Mouse (Mus musculus) heart, adult 9 months (tissue): ENCODE data around the gene Rbbp4.

Source experiments
- DNase-seq, 2 experiments: peaks; one replicate each; pipeline ENCODE4 v3.0.0; 2022; ENCODE audit warnings: low spot score in 2 of 2

Rbbp4 gene

DNA sequence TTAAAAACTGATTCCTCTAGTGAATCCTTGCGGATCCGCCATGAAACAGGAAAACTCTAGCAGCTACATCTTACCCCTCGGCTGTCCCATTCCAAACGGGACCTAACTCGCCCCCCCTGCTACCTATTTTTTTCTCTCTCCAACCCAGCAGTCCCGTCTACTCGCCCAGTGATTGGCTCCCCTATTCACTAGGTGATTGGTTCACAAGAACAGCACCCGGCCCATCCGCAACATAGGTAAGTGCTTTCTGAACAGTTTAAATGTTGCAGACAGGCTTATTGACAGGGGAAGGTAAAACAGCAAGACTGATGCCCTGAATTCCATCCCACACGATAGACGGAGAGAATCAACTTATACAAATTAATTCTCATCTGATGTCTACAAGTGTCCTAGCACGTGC, 18.0 kb upstream of the Rbbp4 start:
- DNase-seq, result no peak

DNA sequence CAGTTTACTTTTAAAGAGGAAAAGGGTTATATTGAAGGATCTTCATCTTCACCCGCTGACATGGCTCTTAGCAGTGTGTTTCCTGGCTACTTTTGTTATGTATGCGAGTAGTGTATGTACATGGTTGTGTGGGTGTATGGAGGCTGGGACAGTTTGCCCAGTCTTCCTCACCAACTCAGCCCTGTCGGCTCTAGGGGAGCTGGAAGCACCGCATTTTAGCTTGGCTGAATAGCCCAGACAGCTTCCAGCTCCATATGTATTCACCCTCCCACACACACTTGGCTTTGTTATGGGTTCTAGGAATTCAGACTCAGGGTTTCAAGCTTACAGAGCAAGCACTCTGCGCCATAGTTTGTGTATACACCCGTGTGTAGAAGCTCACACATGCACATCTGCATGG, 15.9 kb upstream of the Rbbp4 start:
- no peak for DNase-seq

DNA sequence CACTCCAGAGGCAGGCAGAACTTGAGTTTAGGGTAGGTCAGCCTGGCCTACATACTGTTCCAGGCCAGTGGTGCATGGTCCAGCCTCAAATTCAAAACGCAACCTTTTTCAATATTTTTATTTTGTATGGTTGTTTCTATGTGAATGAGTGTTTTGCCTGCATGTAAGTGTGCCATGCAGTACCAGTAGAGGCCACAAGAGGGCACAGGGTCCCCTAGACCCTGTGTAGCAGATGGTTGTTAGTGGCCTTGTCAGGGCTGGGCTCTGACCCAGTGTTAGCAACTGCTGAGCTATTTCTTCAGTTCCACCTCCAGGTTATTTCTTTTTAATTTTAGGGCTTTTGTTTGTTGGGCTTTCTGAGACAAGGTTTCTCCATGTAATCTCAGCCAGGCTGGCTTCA, 15.5 kb upstream of the Rbbp4 start:
- DNase-seq, result peak; percentile 28 to 72

DNA sequence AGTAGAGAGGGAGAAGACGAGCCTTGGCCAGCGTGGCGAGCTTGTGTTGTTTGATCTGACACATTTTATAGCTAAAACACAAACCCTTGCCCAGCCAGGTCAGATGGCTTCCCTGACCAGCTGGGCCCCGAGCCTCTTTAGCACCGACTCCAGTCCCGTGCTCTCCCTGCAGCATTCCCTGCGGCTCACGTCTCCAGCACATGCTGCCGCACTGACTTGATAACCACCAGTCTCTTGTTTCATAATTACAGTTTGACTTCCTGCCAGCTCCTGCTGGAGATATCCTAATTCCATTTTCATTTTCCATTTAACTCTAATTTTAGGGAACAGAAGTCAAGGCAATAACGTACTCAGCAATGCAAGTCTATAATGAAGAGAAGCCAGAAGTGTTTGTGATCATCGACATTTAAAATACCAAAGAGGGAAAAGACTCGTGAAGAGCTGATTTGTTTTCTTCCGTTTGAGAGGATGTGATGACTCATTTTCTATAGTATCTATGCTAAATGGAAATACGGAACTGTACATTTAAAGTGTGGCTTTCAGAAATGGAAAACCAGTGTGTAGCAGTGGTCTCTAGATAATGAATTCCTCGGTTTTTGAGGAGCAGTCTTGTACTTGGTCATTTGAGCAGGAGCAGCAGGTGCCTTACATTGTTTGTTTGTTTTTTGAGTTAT, 11.4 kb upstream of the Rbbp4 start:
- peak; percentile 34 to 50 for DNase-seq

DNA sequence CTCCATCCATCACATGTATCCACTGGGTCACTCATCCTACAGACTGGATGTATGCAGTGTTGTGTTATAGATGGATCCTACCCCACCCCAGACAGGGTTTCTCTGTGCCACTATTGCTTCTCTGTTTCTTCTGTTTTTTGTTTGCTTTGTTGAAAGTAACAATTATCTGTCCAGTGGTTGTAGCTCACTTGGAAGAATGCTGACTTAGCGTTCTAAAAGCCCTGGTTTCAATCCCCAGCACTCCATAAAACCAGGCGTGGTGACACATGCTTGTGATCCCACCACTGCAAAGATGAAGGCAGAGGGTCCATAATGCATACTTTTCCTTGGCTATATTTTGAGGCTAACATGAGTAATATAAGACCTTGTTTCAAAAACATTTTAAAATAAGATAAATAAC, 7.5 kb upstream of the Rbbp4 start:
- no peak for DNase-seq

DNA sequence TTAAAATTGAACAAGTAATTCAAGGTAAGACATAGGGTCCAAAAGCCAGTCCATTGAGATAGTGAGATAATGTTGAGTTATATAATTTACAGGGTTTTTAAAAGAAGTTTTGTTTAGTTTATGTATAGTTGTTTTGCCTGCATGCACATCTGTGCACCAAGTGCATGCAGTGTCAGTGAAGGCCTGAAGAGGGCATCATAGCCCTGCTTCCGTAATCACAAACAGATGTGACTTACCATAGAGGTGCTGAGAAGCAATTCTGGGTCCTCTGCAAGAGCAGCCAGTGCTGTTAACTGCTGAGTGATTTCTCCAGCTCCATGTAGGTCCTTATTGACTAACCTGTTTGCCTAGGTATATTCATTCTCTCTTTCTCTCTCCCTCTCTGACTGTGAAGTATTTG, 6.7 kb upstream of the Rbbp4 start:
- no peak for DNase-seq

DNA sequence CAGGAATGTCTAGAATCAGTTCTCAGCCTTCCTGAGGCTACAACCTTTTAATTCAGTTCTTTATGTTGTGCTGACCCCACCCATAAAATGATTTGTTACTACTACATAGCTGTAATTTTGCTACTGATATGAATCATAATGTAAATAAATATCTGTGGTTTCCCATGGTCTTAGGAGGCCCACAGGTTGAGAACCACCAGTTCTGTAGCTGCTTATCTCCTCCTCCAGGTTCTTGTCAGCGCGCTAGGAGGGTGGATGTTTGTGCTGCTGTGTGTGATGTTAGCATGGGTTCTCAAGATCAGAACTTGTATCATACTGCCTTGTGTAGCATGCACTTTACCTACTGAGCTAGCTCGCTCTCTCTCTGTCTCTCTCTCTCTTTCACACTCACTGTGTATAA, 4.6 kb upstream of the Rbbp4 start:
- no peak for DNase-seq

DNA sequence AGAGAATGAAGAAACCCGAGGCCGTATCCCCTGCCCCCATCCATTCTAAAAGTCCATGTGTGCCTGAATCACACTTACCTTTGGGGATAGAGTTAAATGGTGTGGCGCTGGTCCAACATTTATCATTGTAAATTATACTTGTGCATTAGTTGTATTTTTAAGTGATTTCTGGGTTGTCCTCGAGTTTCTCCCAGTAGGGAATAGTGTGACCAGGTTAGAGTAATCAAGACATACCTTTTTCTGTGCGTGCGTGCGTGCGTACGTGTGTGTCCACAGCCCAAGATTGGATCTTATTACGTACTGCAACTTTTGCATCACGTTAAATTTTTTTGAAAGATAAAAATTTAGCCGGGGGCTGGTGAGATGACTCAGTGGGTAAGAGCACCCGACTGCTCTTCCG, 1.1 kb upstream of the Rbbp4 start:
- DNase-seq, result no peak

DNA sequence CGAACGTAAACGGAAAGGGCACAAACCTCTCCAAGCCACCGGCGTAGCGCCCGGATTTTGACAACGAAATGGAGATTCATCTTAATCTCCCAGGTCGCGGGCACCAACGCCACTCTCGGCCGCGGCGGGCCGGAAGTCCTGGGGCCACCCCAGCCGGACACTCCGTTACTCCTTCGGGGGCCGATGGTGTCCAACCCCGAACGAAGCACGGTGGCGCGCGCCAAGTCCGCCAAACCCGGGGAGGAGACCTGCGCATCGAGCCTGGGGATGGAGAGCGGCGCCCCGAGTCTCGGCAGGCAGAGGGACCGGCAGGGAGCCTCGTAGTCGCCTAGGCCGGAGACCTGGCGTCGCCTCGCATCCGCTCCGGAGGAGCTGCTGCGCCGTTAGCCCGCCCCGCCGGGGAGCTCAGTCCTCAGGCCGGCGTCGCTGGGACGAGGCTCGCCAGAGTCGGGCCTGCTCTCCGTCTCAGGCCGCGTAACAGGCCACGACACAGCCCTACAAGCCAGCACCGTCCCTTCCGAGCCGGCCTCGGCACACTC, 424 bp downstream of the Rbbp4 start:
- no peak for DNase-seq

DNA sequence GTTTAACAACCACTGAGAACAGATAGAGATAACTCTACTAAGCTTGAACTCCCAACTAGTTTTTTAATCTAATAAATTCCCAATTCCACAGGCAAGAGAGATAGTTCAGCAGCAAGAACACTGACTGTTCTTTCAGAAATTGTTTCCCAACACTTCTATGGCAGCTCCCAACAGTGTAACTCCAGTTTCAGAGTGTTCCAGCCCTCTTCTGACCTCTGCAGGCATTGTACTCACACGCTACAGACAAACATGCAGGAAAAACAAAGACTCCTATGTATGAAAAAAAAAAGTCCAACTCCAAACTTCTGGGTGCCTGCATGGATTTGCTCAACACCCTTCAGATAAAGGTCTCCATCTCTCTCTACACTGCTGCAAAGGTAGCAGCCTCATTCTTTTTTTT, 2.3 kb downstream of the Rbbp4 start:
- DNase-seq, result no peak

DNA sequence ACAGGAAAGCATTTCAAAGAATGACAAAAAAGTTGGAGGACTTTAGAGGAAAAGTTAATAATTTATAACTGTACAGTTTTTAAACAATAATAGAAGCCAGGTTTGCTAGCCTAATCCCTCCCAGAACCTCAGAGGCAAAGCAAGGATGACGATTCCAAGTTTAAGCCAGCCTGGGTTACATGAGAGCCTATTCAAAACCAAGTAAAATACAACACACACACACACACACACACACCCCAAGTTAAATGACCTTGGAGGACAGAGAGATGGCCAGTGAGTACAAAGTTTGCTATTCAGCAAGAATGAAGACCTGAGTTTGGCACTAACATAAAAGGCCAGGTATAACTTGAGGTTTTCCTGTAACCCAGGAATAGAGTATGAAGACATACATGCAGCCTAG, 9.0 kb downstream of the Rbbp4 start:
- DNase-seq, result no peak

DNA sequence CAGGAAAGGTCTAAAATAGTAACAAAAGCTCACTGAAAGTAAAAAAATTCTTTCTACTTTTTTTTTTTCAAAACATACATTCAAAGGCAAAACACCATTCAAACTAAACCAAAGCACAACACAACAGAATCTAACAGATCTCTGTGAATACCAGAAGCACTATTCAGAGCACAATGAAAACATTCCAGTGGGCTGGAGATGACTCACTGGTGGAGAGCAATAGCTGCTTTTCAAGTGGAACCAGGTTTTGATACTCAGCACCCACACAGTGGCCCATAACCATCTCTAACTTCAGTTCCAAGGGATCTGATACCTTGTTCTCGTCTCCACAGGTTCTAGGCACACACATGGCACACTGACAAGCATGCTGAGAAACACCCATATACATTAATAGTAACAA, 10.4 kb downstream of the Rbbp4 start:
- no peak for DNase-seq

DNA sequence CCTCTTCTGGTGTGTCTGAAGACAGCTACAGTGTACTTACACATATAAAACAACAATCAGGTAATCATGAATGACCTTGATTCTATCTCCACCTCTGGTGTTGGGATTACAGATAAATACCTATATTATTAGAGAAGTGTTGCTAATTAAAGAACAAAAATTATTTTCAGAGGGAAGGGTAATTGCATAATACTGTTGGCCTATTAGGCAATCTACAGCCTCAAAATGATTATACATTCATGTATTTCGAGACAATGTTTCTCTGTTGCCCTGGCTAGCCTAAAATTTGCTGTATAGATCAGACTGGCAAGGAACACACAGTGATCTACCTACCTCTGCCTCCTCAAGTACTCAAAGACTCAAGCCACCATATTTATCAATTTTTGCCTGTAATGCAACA, 11.7 kb downstream of the Rbbp4 start:
- no peak for DNase-seq

DNA sequence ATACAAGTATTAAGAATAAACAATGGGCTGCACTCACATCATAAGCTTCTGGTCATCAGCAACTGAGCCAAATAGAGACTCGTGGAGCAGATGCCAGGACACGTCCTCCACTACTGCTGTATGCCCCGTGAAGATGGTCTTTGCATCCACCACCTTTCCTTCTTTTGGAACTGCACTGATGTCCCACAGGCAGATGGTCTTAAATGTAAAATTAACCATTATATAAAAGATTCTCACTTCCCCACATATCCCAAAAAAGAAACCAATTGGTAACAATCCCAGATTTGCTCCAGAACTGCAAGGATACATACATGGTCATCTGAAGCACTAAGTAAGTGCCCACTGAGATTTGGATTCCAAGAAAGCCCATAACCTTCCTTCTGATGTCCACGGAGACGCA, 13.1 kb downstream of the Rbbp4 start:
- DNase-seq, result no peak

DNA sequence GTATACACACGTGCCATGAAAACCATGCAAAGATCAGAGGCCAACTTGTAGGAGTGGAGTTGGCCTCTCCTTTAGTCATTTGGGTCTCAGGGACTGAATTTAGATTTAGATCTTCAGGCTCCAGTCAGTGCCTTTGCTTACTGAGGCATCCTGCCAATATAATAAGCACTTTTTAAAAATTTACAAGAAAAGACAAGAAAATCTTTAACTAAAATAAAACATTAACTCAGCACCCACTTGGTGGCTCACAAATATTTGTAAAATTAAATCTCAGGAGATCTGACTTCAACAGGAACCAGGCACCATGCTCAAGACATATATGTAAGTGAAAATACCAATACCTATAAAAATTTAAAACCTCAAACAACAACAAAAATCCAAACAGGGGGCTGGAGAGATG, 14.3 kb downstream of the Rbbp4 start:
- DNase-seq, result no peak

DNA sequence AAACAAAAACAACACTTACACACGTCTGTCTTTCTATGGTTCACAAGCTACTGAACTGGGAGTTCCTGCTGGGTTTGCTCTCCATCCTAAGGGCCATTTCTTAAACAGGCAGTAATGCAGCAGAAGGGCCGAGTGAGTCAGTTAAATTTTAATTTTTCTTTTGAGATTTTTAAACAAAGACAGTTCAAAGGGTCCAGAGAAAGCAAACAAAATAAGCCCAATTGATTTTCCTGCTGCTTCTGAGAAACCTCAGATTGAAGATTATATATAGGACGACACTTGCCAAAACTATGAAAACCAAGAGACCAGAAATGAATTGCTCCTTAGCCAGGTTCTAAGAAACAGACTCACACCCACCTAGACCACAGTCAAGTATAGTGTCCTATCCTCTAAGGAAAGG, 21.3 kb downstream of the Rbbp4 start:
- DNase-seq, result no peak

DNA sequence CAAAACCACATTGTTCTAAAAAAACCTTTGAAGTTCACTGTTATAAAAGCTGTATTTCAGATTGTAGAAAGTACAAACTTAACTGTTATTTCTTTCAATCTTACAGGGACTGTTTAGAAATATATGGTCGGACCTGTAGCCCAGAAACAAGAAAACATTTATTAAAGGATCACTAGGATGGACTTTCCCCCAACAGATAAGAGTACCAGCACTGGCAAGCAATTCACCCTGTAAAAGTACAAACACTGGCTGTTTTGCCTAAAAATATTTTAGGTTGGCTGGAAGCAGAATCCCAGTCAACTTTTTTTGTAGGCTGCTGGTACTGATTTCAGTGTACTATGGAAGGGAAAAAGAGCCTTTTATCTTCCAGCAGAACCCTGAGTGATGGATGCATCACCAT, 27.2 kb downstream of the Rbbp4 start:
- DNase-seq, result no peak

DNA sequence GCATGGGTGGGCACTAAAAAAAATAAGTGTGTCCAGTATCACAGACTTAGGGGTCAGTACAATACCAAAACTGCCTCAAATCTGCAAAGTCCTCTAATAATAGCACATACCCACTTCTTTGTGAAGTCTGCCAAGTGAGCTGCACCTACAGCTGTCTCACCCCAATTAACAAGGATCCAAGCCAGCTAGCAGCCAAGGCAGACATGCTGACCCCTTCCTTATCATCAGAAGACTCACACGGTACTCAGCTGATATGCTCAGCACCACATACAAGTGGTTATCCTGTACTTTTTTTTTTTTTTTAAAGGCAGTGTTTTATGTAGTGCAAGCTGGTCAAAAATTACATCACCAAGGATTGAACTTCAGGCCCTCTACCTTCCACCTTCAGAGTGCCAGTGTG, 30.9 kb downstream of the Rbbp4 start:
- no peak for DNase-seq

DNA sequence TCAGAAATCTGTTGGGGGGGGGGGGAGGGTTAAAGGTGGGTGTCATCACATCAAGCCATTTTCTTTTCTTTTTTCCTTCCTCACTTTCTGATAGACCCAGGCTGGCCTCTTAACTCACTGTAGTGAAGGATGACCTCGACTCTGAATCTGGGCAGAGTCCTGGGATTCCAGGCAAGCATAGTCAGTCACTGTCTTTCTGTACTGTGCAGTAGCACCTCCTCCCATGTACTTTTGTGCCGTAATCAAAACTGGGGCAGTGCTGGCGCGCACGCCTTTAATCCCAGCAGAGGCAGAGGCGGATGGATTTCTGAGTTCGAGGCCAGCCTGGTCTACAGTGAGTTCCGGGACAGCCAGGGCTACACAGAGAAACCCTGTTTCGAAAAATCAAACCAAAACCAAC, 31.4 kb downstream of the Rbbp4 start:
- DNase-seq, result no peak

DNA sequence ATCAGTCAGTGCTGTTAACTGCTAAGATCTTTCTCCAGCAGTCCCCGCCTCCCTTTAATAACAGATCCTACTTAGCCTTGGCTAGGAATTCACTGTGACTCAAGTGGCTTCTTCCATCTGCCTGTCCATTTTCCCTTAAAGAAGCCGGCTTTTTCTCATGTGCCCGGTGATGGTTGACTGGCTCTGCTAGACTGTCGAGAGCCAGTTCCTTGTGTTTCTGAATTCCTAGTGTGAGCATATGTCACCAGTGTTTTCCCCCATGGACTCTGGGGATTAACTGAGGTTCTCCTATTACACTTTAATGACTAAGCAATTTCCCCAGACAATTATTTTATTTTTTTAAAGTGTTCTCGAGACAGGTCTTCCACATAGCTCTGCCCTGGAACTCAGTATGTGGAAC, 31.8 kb downstream of the Rbbp4 start:
- DNase-seq, result no peak

DNA sequence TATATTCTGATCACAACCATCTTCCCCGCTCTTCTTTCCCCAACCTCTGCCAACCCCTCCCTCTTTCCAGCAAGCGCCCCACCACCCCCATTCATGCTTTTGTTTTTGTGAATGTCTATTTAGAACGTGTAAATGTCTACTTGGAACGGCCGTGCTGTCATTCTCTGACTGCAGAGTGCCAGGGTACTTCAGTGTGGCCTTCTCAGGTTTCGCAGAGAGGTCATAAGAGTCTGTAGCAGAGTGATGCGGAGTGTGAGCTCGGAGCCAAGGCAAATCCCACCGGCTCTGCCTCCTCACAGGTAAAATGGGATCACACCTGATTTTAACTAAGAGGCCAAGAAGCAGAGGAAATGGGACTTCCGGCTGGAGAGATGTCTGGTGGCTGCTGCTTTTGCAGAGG, 36.0 kb downstream of the Rbbp4 start:
- DNase-seq, result no peak

DNA sequence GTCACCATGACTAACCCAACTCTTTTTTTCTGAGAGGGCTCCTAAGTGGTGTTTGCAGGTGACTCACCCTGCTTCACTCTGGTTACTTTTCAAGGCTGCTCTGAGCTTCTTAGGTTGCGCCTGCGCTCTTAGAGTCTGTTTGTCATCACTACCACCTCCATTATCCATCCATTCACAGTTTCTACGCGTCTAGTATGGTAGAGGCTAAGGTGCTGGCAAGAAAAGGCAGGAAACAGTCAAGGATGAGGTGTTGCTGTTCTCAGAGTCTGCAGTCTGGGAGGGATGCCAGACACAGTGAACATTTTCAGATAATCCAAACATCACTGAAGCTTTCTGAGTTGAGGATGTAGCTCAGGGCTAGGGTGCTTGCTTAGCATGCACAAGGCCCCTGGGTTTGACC, 37.4 kb downstream of the Rbbp4 start:
- no peak for DNase-seq

DNA sequence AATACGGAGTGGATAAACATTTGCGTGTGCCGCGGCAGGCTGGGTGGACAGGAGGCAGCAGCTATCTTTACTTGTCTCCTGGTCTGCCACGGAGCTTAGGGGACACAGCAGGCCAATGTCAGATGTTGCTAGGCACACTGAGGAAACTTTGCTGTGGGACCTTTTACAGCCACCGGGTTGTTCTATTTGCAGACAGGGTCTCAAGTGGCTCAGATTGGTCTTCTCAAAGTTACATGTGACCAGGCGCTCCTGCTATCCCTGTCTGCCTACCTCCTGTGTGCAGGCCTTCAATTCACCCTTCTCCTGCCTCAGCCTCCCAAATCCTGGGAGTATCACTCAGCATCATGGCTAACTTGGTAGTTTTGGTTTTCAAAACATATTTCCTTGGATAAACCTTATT, 39.1 kb downstream of the Rbbp4 start:
- DNase-seq, result peak in 1 of 2 experiments; percentile 7

DNA sequence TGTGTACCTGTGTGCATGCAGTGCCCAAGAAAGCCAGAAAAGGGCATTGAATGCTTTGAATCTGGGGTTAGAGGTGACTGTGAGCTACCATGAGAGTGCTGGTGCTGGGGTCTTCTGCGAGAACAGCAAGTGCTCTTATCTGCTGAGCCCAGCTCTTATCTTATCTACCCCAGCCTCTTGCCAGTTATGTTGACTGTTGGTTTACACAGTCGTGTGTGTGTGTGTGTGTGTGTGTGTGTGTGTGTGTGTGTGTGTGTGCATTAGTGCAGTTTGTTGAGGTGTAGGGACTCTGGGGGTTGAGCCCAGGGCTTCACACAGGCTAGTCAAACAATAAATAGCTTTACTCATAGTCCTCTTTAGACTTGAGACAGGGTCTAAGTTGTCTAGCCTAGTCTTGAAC, 40.0 kb downstream of the Rbbp4 start:
- no peak for DNase-seq
